Mouse (Mus musculus): ENCODE results near the gene Rxfp2.

- TF ChIP-seq CTCF (conservative IDR thresholded peaks at IDR 0.05; ENCODE audit: insufficient read depth, insufficient read length, low read depth, low read length) (no peak), POLR2A (IDR thresholded peaks at IDR 0.05; ENCODE audit: low read depth, low read length) (no peak)
These were observed 1.6 kb upstream of the Rxfp2 start for GRCm38 (mm10) chr5:150016861-150017260.

All from kidney, adult 2 months (tissue).